Mouse (Mus musculus) kidney, embryonic 16.5 days (tissue): ENCODE data around the gene Cyp2b19. TPM values are rescaled to one million over a fixed set of nuclear protein-coding genes. Genes with fewer than 3 reads are reported as not detected.
"Not testable (repeated sequence)": the region's sequence is repeated elsewhere in the genome, so short reads cannot be mapped to it uniquely, and the experiment has no call there.

ENCODE experiments used
- ATAC-seq: fragments of 200-750 bp; cut with Nextera tagmentation; 2 replicates; pipeline ENCODE4 v1.8.0; 2017; ENCODE audit warnings: moderate TSS enrichment; ENCODE audit not compliant: low FRiP score, low TSS enrichment
- H3K27ac ChIP-seq: fragments of 300-500 bp; sonication (generic); 2 replicates; pipeline ENCODE4 v1.5.1; 2014; ENCODE audit warnings: low read length
- H3K27me3 ChIP-seq: fragments of 300-500 bp; sonication (generic); 2 replicates; pipeline ENCODE4 v1.6.1; 2014; ENCODE audit warnings: low read length, control low read depth, mixed read lengths; ENCODE audit not compliant: insufficient read depth
- H3K36me3 ChIP-seq: fragments of 300-500 bp; sonication (generic); 2 replicates; pipeline ENCODE4 v1.6.1; 2014; ENCODE audit warnings: low read length, control low read depth, mixed read lengths; ENCODE audit not compliant: insufficient read depth
- H3K4me1 ChIP-seq: fragments of 300-500 bp; sonication (generic); 2 replicates; pipeline ENCODE4 v1.6.1; 2014; ENCODE audit warnings: low read length, control low read depth, mixed read lengths; ENCODE audit not compliant: insufficient read depth
- H3K4me2 ChIP-seq: fragments of 300-500 bp; sonication (generic); replicated peaks from 2 replicates; pipeline ENCODE4 v1.6.1; 2014; ENCODE audit warnings: low read depth, low read length
- H3K4me3 ChIP-seq: fragments of 300-500 bp; sonication (generic); 2 replicates; pipeline ENCODE4 v1.5.1; 2014; ENCODE audit warnings: mild to moderate bottlenecking, low read length
- H3K9ac ChIP-seq: fragments of 300-500 bp; sonication (generic); replicated peaks from 2 replicates; pipeline ENCODE4 v1.6.1; 2014; ENCODE audit warnings: low read length
- H3K9me3 ChIP-seq: fragments of 300-500 bp; sonication (generic); 2 replicates; pipeline ENCODE4 v1.6.1; 2016; ENCODE audit warnings: low read length, control low read depth
- WGBS: fragments of 180-500 bp; shearing (Covaris S2); extraction: QIAGEN DNeasy Blood & Tissue Kit; methylation state at CpG from one replicate; pipeline ENCODE4 v1.1.7; 2014; 5-methylcytosine and 5-hydroxymethylcytosine counted together
- polyA plus RNA-seq: library from polyadenylated mRNA; unstranded; fragments of >200 nt; fragmentation: Nextera tagmentation; extraction: Ambion mirVana; gene quantifications from 2 replicates; pipeline ENCODE4 v1.2.1, GENCODE M21; 2015

Cyp2b19 gene
- polyA plus RNA-seq, 1 experiment from 2014 or later, result not detected

DNA sequence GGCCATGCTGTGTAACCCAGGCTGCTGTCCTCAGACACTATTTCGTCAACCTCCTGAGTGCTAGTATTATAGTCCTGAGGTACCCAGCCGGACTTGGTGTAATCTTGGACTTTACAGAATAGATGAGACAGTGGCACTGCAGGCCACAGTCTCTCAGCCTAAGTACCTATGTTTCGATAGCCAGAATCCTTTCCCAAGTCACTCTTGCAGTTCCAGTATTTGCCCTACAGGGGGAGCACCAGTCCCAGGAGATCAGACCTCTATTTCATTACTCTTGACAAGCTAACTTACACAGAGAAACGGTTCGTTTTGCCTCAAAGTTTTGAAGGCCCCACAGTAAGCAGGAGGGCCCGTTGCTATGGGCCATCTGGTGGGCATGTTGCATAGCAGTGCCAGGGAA lies 21.5 kb downstream of the Cyp2b19 start:
- Histone ChIP-seq H3K36me3 (no peaks in the 10 kb centered on the region), H3K4me1 (no peaks in the 10 kb centered on the region), H3K27ac (no peak overlapping the region), H3K9me3 (no peaks in the 10 kb centered on the region; the same call in 1 of the 2 replicates), H3K4me2 (no peak overlapping the region), H3K4me3 (no peak overlapping the region), H3K27me3 (no peaks in the 10 kb centered on the region), H3K9ac (no peak overlapping the region)
- WGBS, result 36% methylated on average over 6 of the region's 6 CpGs
- no peak for ATAC-seq

DNA sequence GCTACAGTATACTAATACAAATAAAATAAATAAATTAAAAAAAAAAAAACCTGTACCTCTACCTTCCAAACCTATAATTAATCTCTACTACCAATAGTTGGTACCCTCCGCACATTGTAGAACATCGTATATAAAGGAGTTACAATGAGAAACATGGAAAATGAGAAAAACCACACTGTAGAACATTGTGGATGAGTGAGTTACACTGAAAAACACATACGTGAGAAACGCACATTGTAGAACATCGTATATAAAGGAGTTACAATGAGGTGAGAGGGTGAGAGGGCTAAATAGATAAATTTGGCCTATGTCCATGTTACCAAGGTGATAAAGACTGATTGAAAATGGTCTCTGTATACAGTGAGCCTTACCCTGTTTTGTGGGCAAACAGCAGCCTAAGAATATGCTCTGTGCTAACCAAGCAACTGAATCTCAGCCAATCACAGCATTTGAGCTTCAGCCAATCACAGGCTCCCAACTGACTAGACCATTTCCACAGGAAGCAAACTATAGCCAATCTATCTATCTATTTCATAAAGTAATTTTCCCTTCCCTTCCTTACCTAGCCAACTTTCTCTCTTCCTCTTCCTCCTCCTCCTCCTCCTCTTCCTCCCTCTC lies 23.0 kb downstream of the Cyp2b19 start:
- WGBS, result 88% methylated on average over 5 of the region's 5 CpGs

DNA sequence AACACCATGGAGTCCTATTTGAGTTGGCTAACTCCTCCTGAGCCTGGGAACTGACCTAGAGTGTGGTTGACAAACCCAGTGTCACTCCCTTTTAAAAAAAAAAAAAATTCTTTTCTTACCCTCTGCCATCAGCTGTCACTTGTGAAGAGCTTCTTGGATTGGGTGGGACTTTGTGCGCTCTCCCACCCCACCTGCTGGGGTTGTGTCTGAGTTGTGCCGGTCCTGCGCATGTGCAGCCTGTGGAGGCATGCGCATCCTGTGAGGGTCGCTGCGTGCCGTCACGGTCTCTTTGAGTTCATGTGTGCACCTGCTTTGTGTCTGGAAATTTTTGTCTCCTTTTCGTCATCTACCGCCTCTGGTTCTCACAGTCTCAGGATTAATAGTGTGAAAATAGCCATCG lies 23.6 kb downstream of the Cyp2b19 start:
- no peaks in the 10 kb centered on the region; the same call in 1 of the 2 replicates for H3K9me3 ChIP-seq
- H3K36me3 ChIP-seq, result no peaks in the 10 kb centered on the region
- H3K9ac ChIP-seq, result no peak overlapping the region
- H3K4me1 ChIP-seq, result no peaks in the 10 kb centered on the region
- WGBS, result 12% methylated on average over 11 of the region's 11 CpGs
- H3K27ac ChIP-seq, result no peak overlapping the region
- ATAC-seq, result no peak
- 0 out of 2 replicates have a peak overlapping the region, but pooled peaks have one; percentile 4 for H3K4me2 ChIP-seq
- no peak overlapping the region for H3K4me3 ChIP-seq
- H3K27me3 ChIP-seq, result no peaks in the 10 kb centered on the region

More for the DNA sequence above, 23.0 kb downstream of the Cyp2b19 start:
- ATAC-seq, result no peak
- Histone ChIP-seq H3K4me2 (no peak overlapping the region), H3K4me3 (no peak overlapping the region), H3K4me1 (no peaks in the 10 kb centered on the region), H3K9me3 (no peaks in the 10 kb centered on the region; the same call in 1 of the 2 replicates), H3K27me3 (no peaks in the 10 kb centered on the region), H3K27ac (no peak overlapping the region), H3K36me3 (no peaks in the 10 kb centered on the region), H3K9ac (no peak overlapping the region)

DNA sequence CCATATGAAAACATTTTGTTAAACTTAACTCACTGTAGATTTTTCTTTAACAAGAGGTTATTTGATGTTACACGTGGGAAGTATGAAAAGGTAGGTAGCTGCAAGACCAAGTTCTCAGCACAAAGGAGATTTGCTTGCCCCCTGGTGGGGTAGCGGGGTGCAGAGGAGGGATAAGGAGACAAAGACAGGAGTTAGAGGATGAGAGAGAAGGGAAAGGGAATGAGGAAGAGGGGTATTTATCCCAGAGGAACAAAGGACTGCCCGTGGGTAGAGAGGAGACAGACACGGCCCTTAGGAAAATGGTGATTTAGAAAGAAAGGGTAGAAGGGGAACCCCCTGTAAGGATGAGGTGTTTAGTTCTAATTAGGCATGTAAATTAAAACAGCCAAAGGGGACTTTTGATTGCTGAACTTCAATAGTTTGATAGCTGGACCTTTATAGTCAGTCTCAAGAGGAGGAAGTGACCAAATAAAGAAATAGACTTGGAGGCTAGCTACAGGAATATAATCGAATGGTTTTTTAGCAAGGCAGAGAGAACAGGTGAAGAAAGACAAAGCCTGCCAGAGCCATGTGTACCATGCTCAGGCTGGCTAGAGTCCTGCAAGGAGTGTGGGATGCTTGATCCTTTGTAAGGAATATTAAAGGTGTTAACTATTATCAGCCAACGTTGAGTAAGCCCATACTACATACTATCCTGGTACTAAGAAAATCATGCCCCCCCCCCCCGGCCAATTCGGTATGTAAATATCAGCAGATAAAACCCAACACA lies 24.2 kb downstream of the Cyp2b19 start:
- ATAC-seq, result no peak

DNA sequence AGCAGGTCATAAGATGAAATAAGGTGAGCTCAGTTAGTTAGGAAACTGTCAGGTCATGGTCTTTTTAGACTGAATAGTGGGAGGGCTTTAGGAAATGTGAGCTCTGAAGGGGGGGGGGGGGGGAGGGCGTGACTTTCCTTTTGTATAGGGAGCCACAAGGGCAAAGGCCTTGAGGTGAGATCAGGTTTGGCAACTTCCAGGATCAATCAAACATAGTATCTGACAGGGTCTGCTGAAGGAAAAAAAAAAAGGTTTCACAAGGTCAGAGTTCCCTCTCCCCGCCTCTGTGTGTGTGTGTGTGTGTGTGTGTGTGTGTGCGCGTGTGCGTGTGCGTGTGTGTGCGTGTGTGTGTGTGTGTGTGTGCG lies 24.8 kb downstream of the Cyp2b19 start:
- Histone ChIP-seq H3K4me2 (no peak overlapping the region), H3K27me3 (no peaks in the 10 kb centered on the region), H3K36me3 (no peaks in the 10 kb centered on the region), H3K9me3 (no peaks in the 10 kb centered on the region; the same call in 1 of the 2 replicates), H3K4me3 (no peak overlapping the region), H3K27ac (no peak overlapping the region), H3K4me1 (no peaks in the 10 kb centered on the region), H3K9ac (no peak overlapping the region)
- no peak for ATAC-seq
- 34% methylated on average over 7 of the region's 8 CpGs for WGBS

More for the DNA sequence above, 24.2 kb downstream of the Cyp2b19 start:
- Histone ChIP-seq H3K27ac (no peak overlapping the region), H3K4me3 (no peak overlapping the region), H3K4me1 (no peaks in the 10 kb centered on the region), H3K4me2 (no peak overlapping the region), H3K9me3 (no peaks in the 10 kb centered on the region; the same call in 1 of the 2 replicates), H3K27me3 (no peaks in the 10 kb centered on the region), H3K36me3 (no peaks in the 10 kb centered on the region), H3K9ac (no peak overlapping the region)
- 21% methylated on average over 8 of the region's 8 CpGs for WGBS

DNA sequence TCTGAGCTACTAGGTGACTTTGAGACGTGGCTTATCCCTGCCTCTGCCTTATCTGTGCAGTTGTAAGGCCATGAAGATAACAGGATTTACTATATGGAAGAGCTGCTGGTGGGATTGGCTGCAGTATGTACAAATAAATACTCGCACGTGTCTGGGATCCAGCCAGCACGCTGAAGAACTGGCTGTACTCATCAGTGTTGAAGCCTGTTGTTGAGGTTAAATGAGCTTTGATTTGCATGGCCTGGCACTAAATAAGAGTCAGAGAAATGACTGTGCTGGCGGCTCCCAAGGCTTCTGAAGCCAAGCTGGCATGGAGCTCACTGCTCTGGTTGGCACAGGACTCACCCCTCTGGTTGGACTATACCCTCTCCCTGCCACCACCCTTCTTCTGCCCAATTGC lies 26.2 kb downstream of the Cyp2b19 start:
- no peak for ATAC-seq
- Histone ChIP-seq H3K9ac (no peak overlapping the region), H3K36me3 (no peaks in the 10 kb centered on the region), H3K4me3 (no peak overlapping the region), H3K4me2 (no peak overlapping the region), H3K27me3 (no peaks in the 10 kb centered on the region), H3K4me1 (no peaks in the 10 kb centered on the region), H3K9me3 (no peaks in the 10 kb centered on the region; the same call in 1 of the 2 replicates), H3K27ac (no peak overlapping the region)
- WGBS, result 79% methylated on average over 5 of the region's 5 CpGs

DNA sequence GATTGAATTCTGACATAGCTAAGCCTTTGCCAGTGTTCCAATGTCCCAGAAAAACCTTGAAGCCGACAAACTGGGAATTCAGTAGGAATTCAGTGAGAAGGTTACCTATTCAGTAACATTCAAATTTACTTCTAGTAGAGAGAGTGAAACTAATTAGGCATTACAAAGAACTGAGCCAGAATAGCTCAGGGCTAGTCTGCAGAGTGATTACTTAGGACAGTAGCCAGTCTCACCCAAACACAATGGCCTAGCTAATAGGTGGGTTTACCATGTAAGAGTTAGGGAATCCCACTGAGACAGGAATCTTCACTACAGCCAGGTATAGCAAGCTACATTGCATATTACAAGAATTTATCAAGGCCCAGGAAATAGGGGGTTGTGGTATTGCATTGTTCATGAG lies 29.1 kb downstream of the Cyp2b19 start:
- H3K4me3 ChIP-seq, ATAC-seq, H3K4me2 ChIP-seq, H3K9me3 ChIP-seq, H3K27me3 ChIP-seq, H3K4me1 ChIP-seq, H3K9ac ChIP-seq, H3K36me3 ChIP-seq, H3K27ac ChIP-seq: not testable (repeated sequence)
- WGBS, result 48% methylated on average over 1 of the region's 1 CpGs

DNA sequence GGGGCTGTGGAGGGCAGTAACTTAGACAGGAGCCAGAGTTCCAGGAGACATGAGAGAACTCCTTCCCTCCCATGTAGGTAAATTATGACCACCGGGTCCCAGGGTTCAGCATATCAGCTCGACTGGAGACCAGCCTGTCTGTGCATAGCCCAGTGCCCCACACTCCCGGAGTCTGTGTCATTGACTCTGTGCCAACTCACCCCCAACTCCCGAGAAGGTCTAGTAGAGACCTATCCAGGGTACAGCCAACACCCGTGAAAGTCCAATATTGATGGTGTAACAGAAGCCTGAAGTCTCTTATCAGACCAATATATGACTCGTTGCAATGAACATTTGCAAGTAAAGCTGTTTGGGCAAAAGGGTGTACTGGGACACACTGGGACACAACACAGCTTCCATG lies 33.0 kb downstream of the Cyp2b19 start:
- Histone ChIP-seq H3K9me3 (peaks cover 9% of the 10 kb centered on the region), H3K27ac (no peak overlapping the region), H3K4me1 (no peaks in the 10 kb centered on the region), H3K9ac (no peak overlapping the region), H3K36me3 (no peaks in the 10 kb centered on the region), H3K4me2 (no peak overlapping the region), H3K27me3 (no peaks in the 10 kb centered on the region), H3K4me3 (no peak overlapping the region)
- ATAC-seq, result peak; percentile 75; the same call in 1 of the 2 replicates
- WGBS, result 29% methylated on average over 6 of the region's 6 CpGs

DNA sequence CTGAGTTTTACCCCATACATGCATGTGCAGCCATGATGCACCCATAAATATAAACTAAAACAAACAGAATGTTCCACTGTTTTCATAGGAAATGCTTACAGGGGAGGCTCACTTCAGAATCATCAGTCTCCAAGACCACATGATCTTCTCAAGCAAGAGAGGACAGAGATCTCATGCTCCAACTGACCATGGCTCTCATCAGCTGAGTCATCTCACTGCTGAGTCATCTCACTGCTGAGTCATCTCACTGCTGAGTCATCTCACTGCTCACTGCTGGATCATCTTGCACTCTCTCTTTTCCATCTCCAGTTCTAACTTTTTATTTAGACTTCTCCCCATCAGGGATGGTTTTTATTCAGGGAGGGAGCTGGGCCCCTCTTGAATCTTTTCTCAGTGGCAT lies 43.2 kb downstream of the Cyp2b19 start:
- Histone ChIP-seq H3K4me1 (no peaks in the 10 kb centered on the region), H3K4me3 (no peak overlapping the region), H3K9me3 (no peaks in the 10 kb centered on the region), H3K4me2 (no peak overlapping the region), H3K27ac (no peak overlapping the region), H3K27me3 (no peaks in the 10 kb centered on the region), H3K36me3 (no peaks in the 10 kb centered on the region), H3K9ac (no peak overlapping the region)
- no peak for ATAC-seq

DNA sequence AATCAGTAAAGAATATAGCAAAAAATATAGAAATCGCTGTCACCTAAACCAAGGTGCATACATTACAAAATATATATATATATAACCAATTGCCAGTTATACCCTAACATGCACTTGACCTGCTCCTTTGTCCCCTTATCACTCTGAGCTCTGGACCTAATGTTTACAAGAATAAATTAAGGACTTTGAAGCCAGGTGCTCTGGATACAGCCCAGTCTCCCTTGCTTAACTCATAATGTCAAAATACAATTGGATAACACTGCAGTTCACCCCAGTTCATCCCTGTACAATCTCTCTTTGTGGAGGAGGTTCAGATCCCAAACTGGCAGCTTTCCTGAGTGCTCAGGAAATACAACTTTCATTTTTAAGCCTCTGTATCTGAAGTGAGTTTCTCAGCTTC lies 44.1 kb downstream of the Cyp2b19 start:
- no peak for ATAC-seq
- H3K9ac ChIP-seq, result no peak overlapping the region
- H3K9me3 ChIP-seq, result no peaks in the 10 kb centered on the region
- H3K36me3 ChIP-seq, result no peaks in the 10 kb centered on the region
- H3K4me2 ChIP-seq, result no peak overlapping the region
- no peak overlapping the region for H3K27ac ChIP-seq
- no peaks in the 10 kb centered on the region for H3K4me1 ChIP-seq
- no peaks in the 10 kb centered on the region for H3K27me3 ChIP-seq
- WGBS, result 88% methylated on average over 1 of the region's 1 CpGs
- H3K4me3 ChIP-seq, result no peak overlapping the region
